Mouse (Mus musculus) embryonic facial prominence, embryonic 14.5 days (tissue): ENCODE data around the gene Spata31d1b. TPM values are rescaled to one million over a fixed set of nuclear protein-coding genes. Genes with fewer than 3 reads are reported as not detected.

Experiments used
- polyA plus RNA-seq: library from polyadenylated mRNA; unstranded; fragments of >200 nt; fragmentation: Nextera tagmentation; extraction: Ambion mirVana; gene quantifications from 2 replicates; pipeline ENCODE4 v1.2.1, GENCODE M21; 2014

Gene Spata31d1b
- polyA plus RNA-seq, 1 experiment from 2014 or later: 0.06 TPM

Other genes with a start within 250 kb of the Spata31d1b start
- gene Agtpbp1, start 127.1 kb upstream of the Spata31d1b start, polyA plus RNA-seq: 24.0 and 25.2 TPM in 2 replicates
- 71.0 and 80.8 TPM in 2 replicates for gene Naa35, start 127.0 kb upstream of the Spata31d1b start, polyA plus RNA-seq
- 42.3 and 48.4 TPM in 2 replicates for gene Golm1, start 36.5 kb upstream of the Spata31d1b start, polyA plus RNA-seq
- not detected in 2 replicates for gene 4921517D22Rik, start 18.2 kb upstream of the Spata31d1b start, polyA plus RNA-seq
- 0.22 TPM in 1 of 2 replicates, not detected in the other for gene Spata31d1a, start 2.0 kb upstream of the Spata31d1b start, polyA plus RNA-seq
- not detected in 2 replicates for gene Spata31d1d, start 19.5 kb downstream of the Spata31d1b start, polyA plus RNA-seq
- not detected in 2 replicates for gene 1700014D04Rik, start 34.5 kb downstream of the Spata31d1b start, polyA plus RNA-seq
- gene Isca1, start 57.5 kb downstream of the Spata31d1b start, polyA plus RNA-seq: 140 and 147 TPM in 2 replicates
- gene Gm49354, start 70.0 kb downstream of the Spata31d1b start, polyA plus RNA-seq: not detected in 2 replicates
- gene Tut7, start 110.9 kb downstream of the Spata31d1b start, polyA plus RNA-seq: 41.6 and 43.5 TPM in 2 replicates